Mouse (Mus musculus): ENCODE data around the gene Acr. TPM values are rescaled to one million over a fixed set of nuclear protein-coding genes. Genes with fewer than 3 reads are reported as not detected.

Acr gene
- total and polyA plus RNA-seq, 3 experiments = not detected

DNA sequence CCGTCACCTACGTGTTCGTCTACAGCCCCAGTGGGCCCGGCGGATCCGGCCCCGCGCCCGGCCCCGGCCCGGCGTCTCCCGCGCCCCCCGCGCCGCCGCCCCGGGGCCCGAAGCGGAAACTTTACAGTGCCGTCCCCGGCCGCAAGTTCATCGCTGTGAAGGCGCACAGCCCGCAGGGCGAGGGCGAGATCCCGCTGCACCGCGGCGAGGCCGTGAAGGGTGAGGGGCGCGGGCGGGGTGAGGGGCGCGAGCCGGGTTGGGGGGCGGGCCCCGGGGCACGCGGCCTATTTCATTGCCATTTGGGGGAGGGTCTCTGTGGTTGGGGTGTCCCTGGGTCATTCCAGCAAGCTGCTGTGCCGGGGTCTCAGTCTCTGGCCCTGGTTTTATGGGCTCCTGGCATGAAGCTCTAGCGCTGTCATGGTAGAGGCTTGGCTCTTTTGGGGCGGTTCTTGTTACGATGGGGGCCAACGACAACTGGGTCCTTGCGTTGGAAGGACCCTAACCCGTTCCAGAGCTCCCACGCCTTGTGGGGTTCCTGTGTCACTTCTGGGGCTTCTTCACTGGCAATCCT is 44.0 kb upstream of the Acr start:
- H3K36me3 ChIP-seq (replicated peaks in 1 of 2; ENCODE audit: control insufficient read depth in 1 of 2, insufficient read depth in 1 of 2, low read length in 1 of 2) = no peaks in the 10 kb centered on the region
- H3K9me3 ChIP-seq (replicated peaks; ENCODE audit: low read length) = peaks cover 3% of the 10 kb centered on the region
- in situ Hi-C loops (cut with MboI; ENCODE audit: low pct_ligation_motif_present, low pct_unique_long_range_greater_than_20kb, low sequenced_read_pairs) (no loop called here), dilution Hi-C loops (cut with MboI; ENCODE audit: extremely low pct_ligation_motif_present, extremely low pct_unique_long_range_greater_than_20kb, low sequenced_read_pairs) (no loop called here)
- H3K4me3 ChIP-seq (replicated peaks in 1 of 3; ENCODE audit: low read depth in 2 of 3, low read length in 2 of 3, poor library complexity in 1 of 3) = no peak overlapping the region
- TF ChIP-seq USF1 (IDR thresholded peaks at IDR 0.05; ENCODE audit: low read depth, low read length) (no peak), ZMIZ1 (IDR thresholded peaks at IDR 0.05; ENCODE audit: low read depth, low read length) (no peak), HCFC1 (IDR thresholded peaks at IDR 0.05; ENCODE audit: low read depth, low read length) (no peak), MAZ (IDR thresholded peaks at IDR 0.05; ENCODE audit: low read depth, low read length) (no peak), CHD2 (IDR thresholded peaks at IDR 0.05; ENCODE audit: low read length) (no peak), CTCF (conservative IDR thresholded peaks at IDR 0.05 in 1 of 2, IDR thresholded peaks at IDR 0.05 in 1 of 2; ENCODE audit: low read depth in 2 of 2, low read length in 2 of 2) (no peak), MAFK (IDR thresholded peaks at IDR 0.05; ENCODE audit: insufficient replicate concordance, low read length) (no peak), RAD21 (IDR thresholded peaks at IDR 0.05; ENCODE audit: low read depth, low read length) (no peak)
- DNase-seq (ENCODE audit: extremely low read depth) = no peak
- H3K4me2 ChIP-seq (ENCODE audit: insufficient read depth, low read depth, poor library complexity, severe bottlenecking) = no peak overlapping the region
- H3K27ac ChIP-seq (ENCODE audit: insufficient read depth, low read depth) = no peak overlapping the region
- no peak overlapping the region for H3K9ac ChIP-seq (ENCODE audit: insufficient read depth, low read depth)
- peaks cover 0 to 6% of the 10 kb centered on the region in 2 experiments; a peak in 2 of 4 replicates for H3K4me1 ChIP-seq (ENCODE audit: control insufficient read depth in 1 of 2, insufficient read depth in 2 of 2)
- peaks cover 30% of the 10 kb centered on the region for H3K27me3 ChIP-seq (replicated peaks)
- H3K79me2 ChIP-seq (replicated peaks; ENCODE audit: control insufficient read depth, extremely low read depth, insufficient read depth, poor library complexity, severe bottlenecking) = no peaks in the 10 kb centered on the region

DNA sequence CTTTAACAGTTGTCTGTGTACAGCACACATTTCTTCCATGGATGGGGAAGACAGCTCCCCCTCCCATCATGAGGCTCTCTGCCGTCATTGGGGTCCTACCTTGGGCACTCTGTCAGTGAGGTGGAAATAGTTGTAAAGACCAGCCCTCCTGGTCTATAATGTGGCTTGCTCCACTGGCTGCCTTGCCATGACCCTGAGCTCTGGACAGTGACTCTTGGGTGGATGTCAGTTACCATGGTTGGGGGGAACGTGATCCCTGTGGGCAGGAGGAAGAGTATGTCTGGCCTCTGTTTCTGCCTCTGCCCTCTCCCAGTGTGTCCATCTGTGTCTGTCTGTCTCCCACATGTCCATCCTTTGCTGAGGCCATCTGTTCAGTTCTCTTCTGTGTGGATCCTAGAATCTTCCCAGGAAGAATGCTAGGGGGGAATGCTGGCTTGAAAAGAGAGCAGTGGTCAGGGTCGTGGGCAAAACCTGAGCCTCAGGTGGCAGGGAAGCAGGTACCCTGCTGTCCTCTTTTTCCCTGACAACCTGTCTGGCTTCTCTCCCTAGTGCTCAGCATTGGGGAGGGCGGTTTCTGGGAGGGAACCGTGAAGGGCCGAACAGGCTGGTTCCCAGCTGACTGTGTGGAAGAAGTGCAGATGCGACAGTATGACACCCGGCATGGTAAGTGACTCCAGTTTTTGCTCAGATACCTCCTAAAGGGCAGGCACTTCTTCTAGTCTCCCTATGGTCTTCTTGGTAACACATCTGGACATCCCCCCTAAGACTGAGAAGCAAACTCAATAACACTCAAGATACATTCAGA is 43.3 kb upstream of the Acr start:
- Histone ChIP-seq H3K27ac (ENCODE audit: insufficient read depth, low read depth) (no peak overlapping the region), H3K36me3 (replicated peaks in 1 of 2; ENCODE audit: control insufficient read depth in 1 of 2, insufficient read depth in 1 of 2, low read length in 1 of 2) (no peaks in the 10 kb centered on the region), H3K4me2 (ENCODE audit: insufficient read depth, low read depth, poor library complexity, severe bottlenecking) (no peak overlapping the region), H3K9me3 (replicated peaks; ENCODE audit: low read length) (peaks cover 3% of the 10 kb centered on the region), H3K4me1 (ENCODE audit: control insufficient read depth in 1 of 2, insufficient read depth in 2 of 2) (peaks cover 0 to 6% of the 10 kb centered on the region in 2 experiments; a peak in 2 of 4 replicates), H3K79me2 (replicated peaks; ENCODE audit: control insufficient read depth, extremely low read depth, insufficient read depth, poor library complexity, severe bottlenecking) (no peaks in the 10 kb centered on the region), H3K4me3 (replicated peaks in 1 of 3; ENCODE audit: low read depth in 2 of 3, low read length in 2 of 3, poor library complexity in 1 of 3) (no peak overlapping the region), H3K27me3 (replicated peaks) (peaks cover 28% of the 10 kb centered on the region), H3K9ac (ENCODE audit: insufficient read depth, low read depth) (no peak overlapping the region)
- no peak for DNase-seq (ENCODE audit: extremely low read depth)
- dilution Hi-C loops (cut with MboI; ENCODE audit: extremely low pct_ligation_motif_present, extremely low pct_unique_long_range_greater_than_20kb, low sequenced_read_pairs) (no loop called here), in situ Hi-C loops (cut with MboI; ENCODE audit: low pct_ligation_motif_present, low pct_unique_long_range_greater_than_20kb, low sequenced_read_pairs) (no loop called here)
- no peak for TF ChIP-seq TCF12 (IDR thresholded peaks at IDR 0.05; ENCODE audit: low read depth, low read length)
- TF ChIP-seq CHD2 (IDR thresholded peaks at IDR 0.05; ENCODE audit: low read length) = no peak
- no peak for TF ChIP-seq USF2 (conservative IDR thresholded peaks at IDR 0.05; ENCODE audit: low read depth, low read length)
- TF ChIP-seq KAT2A (IDR thresholded peaks at IDR 0.05; ENCODE audit: insufficient replicate concordance, low read length) = no peak
- no peak for TF ChIP-seq GABPA (IDR thresholded peaks at IDR 0.05; ENCODE audit: insufficient replicate concordance, low read depth, low read length)
- no peak for TF ChIP-seq MAX (IDR thresholded peaks at IDR 0.05; ENCODE audit: low read length)
- no peak for TF ChIP-seq ZMIZ1 (IDR thresholded peaks at IDR 0.05; ENCODE audit: low read depth, low read length)
- TF ChIP-seq ETS1 (conservative IDR thresholded peaks at IDR 0.05; ENCODE audit: low read depth, low read length) = no peak
- no peak for TF ChIP-seq EP300 (IDR thresholded peaks at IDR 0.05; ENCODE audit: low read length)
- TF ChIP-seq CTCF (conservative IDR thresholded peaks at IDR 0.05 in 1 of 2, IDR thresholded peaks at IDR 0.05 in 1 of 2; ENCODE audit: low read depth in 2 of 2, low read length in 2 of 2) = no peak
- TF ChIP-seq USF1 (IDR thresholded peaks at IDR 0.05; ENCODE audit: low read depth, low read length) = no peak
- no peak for TF ChIP-seq TBP (conservative IDR thresholded peaks at IDR 0.05; ENCODE audit: low read depth, low read length)
- TF ChIP-seq IRF4 (IDR thresholded peaks at IDR 0.05; ENCODE audit: low read depth, low read length) = no peak
- no peak for TF ChIP-seq RCOR1 (conservative IDR thresholded peaks at IDR 0.05; ENCODE audit: low read depth, low read length)
